Mouse (Mus musculus) ZHBTc4 (cell line): ENCODE measurements around the gene Map6.

Experiments
- DNase-seq: peaks from one replicate; pipeline ENCODE4 v3.0.0-alpha.2; 2011; ENCODE audit warnings: low read depth, low spot score

The Map6 gene

GRCm38 (mm10) chr7:99312671-99313143 is 45.5 kb downstream of the Map6 start:
- DNase-seq: peak; percentile 9

- DNase-seq: no peak
These were observed 46.0 kb downstream of the Map6 start for GRCm38 (mm10) chr7:99313253-99313652.

GRCm38 (mm10) chr7:99314565-99314964 is 47.3 kb downstream of the Map6 start:
- no peak for DNase-seq

GRCm38 (mm10) chr7:99316207-99316606 is 49.0 kb downstream of the Map6 start:
- peak; percentile 59 for DNase-seq

DNA sequence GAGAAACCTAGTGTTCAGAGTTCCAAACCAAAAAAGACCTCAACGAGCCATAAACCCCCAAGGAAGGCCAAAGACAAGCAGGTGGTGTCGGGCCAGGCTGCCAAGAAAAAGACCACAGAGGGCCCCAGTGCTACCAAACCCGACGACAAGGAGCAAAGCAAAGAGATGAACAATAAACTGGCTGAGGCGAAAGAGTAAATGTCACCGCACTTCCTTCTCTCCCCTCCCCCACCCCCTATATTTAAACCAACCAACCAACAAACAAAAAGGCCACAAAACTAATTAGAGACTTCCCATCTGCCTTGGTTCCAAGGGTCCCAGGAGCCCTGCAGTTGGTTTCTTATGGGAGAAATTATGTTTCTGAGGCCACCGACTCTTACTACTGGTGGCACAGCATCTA is 50.2 kb downstream of the Map6 start:
- no peak for DNase-seq

DNA sequence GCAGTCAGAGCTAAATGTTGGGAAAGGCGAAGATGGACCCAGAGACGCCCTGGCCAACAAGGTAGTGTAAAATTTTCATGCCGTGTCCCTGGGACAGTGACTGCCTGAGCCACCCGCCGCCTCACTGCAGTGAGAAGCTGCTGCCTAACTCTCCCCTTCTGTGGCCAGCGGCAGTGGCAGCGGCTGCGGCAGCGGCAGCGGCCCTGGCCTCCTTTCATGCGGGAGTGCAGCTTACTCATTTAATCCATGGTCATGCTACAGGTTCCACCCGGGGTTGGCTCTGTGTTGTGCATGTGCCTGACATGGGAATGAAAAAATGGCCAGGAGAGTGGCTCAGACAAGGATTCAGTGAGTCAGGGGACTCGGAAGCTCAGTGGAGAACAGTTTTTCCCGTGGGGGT is 53.3 kb downstream of the Map6 start:
- peak; percentile 33 for DNase-seq

DNA sequence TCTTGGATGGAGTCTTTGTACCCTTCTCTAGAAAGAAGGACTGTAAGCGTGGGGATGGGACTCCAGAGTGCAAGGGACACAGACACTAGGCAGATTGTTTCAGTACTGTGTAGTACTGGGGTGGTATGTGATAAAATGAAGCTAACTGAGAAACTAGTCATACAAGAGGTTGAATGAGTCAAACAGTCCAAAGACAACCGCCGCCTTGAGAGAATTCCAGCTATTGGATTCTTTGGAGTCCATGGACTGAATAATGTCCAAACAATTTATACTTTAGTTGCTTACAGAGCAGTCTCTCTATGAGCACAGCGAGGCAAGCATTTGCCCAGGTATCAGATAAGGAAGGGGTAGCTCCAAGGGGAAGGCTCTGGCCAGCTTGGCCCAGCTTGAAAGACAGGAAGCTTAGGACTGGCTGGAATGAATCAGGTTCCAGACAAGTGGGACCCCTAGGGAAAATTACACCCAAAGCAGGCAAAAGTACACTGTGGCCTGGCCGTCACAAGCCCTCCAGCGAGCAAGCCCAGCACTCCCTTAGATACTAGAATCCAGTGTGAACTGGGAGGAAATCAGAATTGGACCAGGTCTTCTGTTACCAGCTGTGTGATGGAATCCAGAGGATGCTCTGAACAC is 55.6 kb downstream of the Map6 start:
- no peak for DNase-seq

DNA sequence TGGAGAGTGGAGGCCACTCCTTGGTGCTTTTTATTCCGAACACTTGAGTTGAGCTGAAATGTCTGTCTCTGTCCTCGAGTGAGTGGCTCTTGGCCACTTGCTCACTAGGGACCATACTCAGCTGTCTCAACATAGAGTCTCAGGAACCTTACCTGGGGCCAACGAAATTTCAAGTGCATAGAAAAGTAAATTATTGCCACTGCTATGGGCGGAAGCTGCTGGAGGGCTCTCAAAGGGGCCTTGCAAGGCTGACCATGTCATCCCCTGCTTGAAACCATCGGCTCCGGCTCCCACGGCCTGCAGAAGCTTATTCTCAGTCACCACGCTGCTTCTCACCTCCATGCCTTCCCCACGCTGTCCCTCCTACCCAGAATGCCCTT is 56.1 kb downstream of the Map6 start:
- no peak for DNase-seq

DNA sequence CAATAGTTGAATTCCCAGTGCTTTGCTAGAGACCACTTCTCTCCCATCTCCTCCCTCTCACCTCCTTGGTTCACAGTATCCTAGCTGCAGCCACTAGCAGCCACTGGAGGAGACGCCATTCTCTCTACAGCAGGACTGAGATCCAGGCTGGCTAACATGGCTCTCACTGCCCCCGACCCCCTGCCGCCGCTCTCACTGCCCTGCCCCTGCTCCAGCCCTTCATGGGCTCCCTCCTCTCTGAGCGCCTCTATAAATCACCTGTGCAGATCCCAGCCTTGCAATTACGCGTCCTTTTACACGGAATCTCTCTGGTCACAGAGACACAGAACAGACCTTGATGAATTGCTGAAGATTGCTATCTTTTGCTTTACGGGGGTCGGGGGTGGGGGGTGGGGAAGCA is 57.6 kb downstream of the Map6 start:
- DNase-seq: no peak

GRCm38 (mm10) chr7:99326128-99326527 is 58.9 kb downstream of the Map6 start:
- no peak for DNase-seq

DNA sequence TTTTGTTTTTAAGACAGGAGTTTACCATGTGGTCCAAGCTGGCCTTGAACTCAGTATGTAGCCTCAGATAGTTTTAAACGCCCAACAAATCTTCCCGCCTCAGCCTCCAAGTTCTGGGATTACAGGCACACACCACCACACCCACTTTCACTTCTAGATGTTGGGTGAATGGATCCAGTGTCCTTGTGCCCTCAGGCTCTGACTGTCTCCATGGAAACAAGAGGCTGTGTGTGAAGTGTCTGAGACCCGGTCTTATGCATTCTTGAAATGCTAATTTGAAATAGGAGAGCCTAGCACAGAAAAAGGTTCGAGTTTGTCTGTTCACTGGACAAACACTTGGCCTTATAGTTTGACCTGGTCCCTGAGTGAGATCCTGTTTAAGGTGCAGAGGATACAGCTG is 61.6 kb downstream of the Map6 start:
- DNase-seq: peak; percentile 96

- DNase-seq: no peak
These were observed 62.8 kb downstream of the Map6 start for GRCm38 (mm10) chr7:99330012-99330411.

DNA sequence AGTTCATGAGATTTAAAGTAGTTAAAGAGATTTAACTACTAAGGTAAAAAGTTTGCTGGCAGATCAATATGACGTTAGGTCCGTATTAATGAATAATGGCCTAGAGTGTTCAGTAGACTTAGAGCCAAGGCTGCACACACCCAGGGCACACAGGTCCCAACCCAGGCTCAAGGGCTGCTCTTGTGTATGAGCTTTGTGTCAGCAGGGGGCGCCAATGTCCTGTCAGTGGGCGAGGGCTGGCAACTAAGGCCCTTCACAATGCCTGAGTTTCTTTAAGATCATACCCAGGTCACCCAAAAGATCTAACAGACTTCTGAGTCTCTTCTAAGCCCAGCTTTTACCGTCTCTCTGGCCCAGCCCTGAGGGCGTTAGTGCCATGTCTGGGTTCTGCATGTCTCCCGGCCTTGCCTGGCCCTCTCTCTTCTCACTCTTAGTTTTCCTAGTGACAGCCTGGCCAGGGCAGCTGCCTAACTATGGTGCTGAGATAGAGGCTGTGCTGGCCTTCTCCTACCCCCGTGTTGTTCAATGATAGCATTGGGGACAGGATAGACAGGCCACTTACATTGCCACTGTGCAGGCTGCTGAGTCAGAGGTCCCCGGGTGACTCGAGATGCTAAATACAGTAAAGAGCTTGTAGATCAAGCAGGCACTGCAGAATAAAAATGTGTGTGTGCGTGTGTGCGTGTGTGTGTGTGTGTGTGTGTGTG is 65.7 kb downstream of the Map6 start:
- peak; percentile 86 for DNase-seq

DNA sequence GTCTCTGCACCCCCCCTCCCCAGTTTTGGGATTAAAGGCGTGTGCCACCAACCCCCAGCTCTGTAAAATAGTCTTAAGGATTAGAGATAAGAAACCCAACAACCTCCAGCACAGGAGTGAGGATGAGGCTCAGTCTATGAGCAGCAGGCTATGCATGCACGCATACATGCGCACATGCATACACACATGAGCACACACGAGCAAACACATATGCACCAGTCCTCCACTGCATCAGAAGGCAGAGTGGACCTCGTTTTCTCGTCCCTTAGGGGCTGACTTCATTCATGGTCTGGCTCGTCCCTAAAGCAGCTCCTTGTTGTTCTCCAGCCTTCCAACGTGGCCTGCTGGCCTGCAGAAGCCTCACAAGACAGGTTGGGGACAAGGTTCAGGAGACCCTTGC is 73.5 kb downstream of the Map6 start:
- no peak for DNase-seq

- no peak for DNase-seq
These were observed 76.3 kb downstream of the Map6 start for GRCm38 (mm10) chr7:99343577-99343976.

DNA sequence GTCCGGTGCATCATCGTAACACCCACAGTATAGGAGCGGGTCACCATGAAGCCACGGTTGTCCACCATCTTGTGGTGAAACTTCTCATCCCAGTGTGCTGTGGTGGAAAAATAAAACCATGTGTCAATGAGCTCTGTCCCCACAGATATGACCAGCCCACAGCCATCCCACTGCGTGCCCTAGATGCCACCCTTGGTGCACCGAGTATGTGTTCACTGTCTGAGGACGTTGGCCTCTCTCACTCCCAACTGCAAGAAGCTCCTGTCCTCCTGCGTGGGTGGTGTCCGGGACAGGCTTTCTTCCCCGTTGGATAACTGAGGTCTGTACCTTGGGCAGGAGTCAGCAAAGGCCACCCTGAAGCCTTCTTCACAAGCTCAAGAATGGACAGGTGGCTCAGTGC is 80.0 kb downstream of the Map6 start:
- DNase-seq: no peak

GRCm38 (mm10) chr7:99348883-99349282 is 81.6 kb downstream of the Map6 start:
- DNase-seq: peak; percentile 56

GRCm38 (mm10) chr7:99349782-99350720 is 82.8 kb downstream of the Map6 start:
- DNase-seq: no peak

DNA sequence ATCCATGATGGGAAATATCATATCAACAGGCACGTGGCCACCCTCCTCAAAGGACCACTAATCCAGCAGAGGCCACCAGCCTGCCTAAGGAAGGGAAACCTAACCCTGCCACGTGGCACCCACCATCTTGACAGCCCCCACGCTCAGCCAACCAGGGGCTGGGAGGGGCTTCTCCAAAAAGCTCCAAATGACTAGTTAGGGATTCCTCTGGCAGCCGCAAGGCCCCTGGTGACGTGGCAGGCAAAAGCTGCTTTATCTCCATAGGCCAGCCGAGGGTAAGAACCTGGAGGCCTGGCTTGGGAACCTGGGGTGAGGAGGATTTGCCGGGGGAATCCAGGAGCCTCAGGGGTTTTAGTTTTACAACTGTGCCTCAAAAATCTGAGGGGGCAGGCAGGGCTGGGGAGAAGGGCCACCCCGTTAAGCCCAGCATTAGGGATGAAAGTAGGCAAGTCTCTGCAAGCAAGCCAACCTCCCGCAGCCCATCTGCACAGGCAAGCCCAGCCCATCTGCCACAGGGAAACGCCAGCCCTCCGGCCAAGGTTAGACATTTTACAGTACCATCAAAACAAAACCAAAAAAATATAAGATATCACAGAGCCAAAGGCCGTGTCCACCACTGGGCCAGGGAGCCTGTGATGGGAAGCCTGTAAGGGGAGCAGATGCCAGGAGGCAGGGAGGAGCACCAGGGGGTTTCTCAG is 84.0 kb downstream of the Map6 start:
- no peak for DNase-seq

DNA sequence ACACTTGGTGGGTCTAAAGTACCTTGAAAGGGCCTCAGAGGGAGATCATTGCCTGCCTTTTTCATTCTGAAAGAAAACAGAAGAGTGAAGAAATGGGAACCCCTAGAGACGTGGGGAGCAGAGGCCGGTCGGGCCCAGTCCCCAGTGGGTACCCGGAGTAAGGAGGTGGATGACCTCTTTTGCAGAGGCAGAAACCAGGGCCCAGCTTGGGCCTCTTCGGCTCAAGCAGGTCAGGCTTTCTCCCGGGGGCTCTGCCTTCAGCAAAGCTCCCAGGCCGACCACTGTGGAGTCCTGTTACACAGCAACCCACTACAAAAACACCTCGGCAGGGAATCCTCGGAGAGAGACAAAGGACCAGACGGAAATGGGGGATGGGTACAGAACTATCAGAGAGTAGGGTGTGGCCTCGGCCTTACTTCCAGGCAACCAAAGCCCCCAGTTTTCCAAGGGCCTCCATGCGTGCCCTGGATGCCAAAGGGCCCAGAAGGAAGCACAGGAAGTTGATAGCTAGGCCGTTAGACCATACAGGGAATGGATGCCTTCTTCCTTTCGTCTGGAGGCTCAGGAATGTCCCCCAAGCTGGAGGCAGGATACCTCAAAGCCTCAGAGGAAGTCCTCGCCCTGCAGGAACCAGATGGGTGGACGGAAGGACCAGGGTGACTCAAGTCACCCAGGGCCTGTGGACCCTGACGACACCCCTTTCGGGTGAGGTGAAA is 84.7 kb downstream of the Map6 start:
- peak; percentile 65 for DNase-seq
